Mouse (Mus musculus) E14TG2a.4 (cell line): ENCODE measurements around the gene H2afy2.

Experiments used
- H3K27me3 ChIP-seq: 2 replicates; pipeline ENCODE4 v1.6.1; 2014; ENCODE audit warnings: low read length, control low read depth; ENCODE audit not compliant: insufficient read depth
- H3K36me3 ChIP-seq: 2 replicates; pipeline ENCODE4 v1.6.1; 2014; ENCODE audit warnings: low read length, control low read depth; ENCODE audit not compliant: insufficient read depth
- H3K4me1 ChIP-seq: replicated peaks from 2 replicates; pipeline ENCODE4 v1.6.1; 2014; ENCODE audit warnings: low read depth, low read length, control low read depth
- H3K4me3 ChIP-seq: replicated peaks from 2 replicates; pipeline ENCODE4 v1.5.1; 2014; ENCODE audit warnings: mild to moderate bottlenecking, low read length
- H3K9me3 ChIP-seq: 2 replicates; pipeline ENCODE4 v1.6.1; 2014; ENCODE audit warnings: low read length, control low read depth
- CTCF ChIP-seq: conservative IDR thresholded peaks from 2 replicates; pipeline ENCODE4 v1.5.1; 2014; ENCODE audit warnings: low read length
- NANOG ChIP-seq: IDR thresholded peaks from 2 replicates; pipeline ENCODE4 v1.6.1; 2014; ENCODE audit warnings: borderline replicate concordance, low read length, mixed read lengths
- POU5F1 ChIP-seq: IDR thresholded peaks from 2 replicates; pipeline ENCODE4 v1.6.1; 2014; ENCODE audit warnings: low read length, borderline replicate concordance

H2afy2 gene

DNA sequence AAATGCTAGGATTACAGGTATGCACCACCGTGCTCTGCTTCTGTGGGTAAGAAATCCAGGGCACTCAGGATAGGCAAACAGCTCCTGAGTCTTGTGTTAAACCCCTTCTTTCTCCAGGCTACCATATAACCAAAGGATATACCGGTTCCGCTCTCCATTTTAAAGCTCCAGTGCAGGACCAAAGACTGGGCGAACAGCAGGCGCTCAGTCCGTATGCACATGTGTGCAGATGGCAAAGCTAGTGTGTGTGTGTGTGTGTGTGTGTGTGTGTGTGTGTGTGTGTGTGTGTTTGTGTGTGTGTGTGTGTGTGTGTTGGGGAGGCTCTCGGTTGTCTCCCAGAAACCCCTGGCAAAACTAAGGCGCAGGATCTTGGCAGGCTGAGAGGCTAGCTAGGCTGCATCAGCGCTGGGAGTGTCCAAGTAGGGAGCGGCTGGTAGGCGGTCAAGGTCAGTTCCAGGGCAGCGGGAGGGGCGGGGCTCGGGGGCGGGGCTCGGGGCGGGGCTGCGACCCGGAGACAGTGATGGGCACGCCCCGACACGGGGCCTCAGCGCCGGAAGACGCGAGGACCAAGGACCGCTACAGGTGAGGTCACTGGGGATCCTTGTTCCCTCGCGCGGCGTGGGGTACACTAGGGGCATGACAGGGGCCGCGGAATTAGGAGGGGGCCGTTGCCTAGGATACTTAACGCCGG lies 69.0 kb downstream of the H2afy2 start, which contains the start of gene Aifm2:
TSS of gene Aifm2 (plus strand) at position 493 of the 691 bp plus-strand sequence.
- Histone ChIP-seq H3K36me3 (no peaks in the 10 kb centered on the region), H3K4me1 (peaks cover 17% of the 10 kb centered on the region), H3K4me3 (peak within 1 kb of the TSS; percentile 84), H3K9me3 (no peaks in the 10 kb centered on the region), H3K27me3 (peaks cover 32% of the 10 kb centered on the region)
- no peak for TF ChIP-seq CTCF
- TF ChIP-seq NANOG, result no peak
- TF ChIP-seq POU5F1, result no peak

DNA sequence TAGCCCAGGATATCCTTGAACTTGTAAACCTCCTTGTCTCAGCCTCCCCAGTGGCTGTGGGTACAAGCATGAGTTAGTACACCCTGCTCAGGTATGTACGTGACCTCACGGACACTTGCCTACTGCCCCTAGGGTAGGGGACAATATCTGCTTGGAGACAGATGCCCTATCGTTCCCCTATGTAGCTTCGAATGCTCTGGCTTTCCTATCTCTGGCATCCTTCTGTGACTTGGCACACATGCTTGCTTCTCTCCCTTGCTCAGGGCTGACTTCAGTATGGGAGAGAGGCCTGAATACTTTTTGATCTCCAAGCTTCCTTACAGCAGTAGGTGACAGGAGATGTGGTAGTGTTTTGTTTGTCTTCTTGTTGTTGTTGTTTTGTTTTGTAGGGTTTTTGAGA lies 69.8 kb downstream of the H2afy2 start:
- H3K4me1 ChIP-seq, result peaks cover 17% of the 10 kb centered on the region
- TF ChIP-seq CTCF, result no peak
- TF ChIP-seq POU5F1, result no peak
- TF ChIP-seq NANOG, result no peak

DNA sequence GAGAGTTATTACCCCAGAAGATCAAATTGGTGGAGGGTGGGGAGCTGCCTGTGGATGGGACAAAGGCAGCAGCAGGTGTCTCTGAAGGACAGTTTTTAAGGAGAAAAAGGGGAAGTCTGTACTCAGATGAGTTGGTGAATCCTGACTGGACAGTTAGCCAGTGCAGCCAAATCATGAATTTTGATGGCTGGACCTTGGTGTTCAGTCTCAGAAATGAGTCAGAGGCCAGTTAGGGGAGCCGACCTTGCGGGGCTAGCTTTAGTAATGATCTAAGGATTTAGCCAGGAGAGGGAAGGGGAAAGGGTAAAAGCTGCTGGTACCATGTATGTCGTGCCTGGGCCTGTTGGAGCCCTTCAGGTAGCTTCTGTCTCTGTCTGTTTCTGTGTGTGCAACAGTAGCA lies 70.3 kb downstream of the H2afy2 start:
- no peak overlapping the region for H3K4me3 ChIP-seq
- no peaks in the 10 kb centered on the region for H3K9me3 ChIP-seq
- H3K27me3 ChIP-seq, result peaks cover 32% of the 10 kb centered on the region
- TF ChIP-seq POU5F1 (no peak), CTCF (no peak), NANOG (no peak)
- no peaks in the 10 kb centered on the region for H3K36me3 ChIP-seq
- peaks cover 17% of the 10 kb centered on the region for H3K4me1 ChIP-seq

More for the DNA sequence above, 69.8 kb downstream of the H2afy2 start:
- Histone ChIP-seq H3K27me3 (peaks cover 32% of the 10 kb centered on the region), H3K4me3 (no peak overlapping the region), H3K9me3 (no peaks in the 10 kb centered on the region), H3K36me3 (no peaks in the 10 kb centered on the region)

DNA sequence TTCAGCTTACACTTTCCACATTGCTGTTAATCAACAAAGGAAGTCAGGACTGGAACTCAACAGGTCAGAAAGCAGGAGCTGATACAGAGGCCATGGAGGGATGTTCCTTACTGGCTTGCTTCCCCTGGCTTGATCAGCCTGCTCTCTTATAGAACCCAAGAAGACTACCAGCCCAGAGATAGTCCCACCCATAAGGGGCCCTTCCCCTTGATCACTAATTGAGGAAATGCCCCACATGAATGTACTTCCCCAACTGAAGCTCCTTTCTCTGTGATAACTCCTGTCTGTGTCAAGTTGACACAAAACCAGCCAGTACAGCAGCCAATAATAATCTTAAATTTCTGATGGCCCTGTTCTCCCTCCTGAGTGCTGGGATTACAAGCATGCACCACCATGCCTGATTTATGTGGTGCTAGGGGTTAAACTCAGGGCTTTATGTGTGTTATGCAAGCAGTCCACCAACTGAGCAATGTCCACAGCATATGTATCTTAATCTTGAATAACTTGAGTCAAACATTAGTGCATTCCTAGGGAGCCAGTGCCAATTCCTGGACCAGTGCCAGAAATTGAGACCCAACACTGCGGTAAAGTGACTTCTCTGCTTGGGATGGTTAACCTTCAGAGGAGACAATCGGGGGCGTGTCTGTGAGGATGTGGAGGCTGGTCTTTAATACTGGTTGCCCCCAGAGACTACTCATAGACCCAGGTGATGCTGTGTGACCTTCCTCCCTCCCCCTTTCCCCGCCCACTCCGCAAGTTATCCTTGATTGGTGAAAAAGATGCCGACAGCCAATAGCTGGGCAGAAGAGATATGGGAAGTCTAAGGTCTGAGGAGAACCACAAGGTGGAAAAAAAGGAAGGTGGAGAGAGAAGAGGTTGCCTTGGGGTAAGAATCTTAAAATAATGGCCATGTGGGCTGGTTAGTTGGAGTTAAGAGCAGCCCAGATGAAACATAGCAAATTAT lies 77.3 kb downstream of the H2afy2 start:
- TF ChIP-seq POU5F1, result no peak
- TF ChIP-seq CTCF, result no peak
- no peak for TF ChIP-seq NANOG
- Histone ChIP-seq H3K36me3 (peaks cover 24% of the 10 kb centered on the region), H3K9me3 (no peaks in the 10 kb centered on the region), H3K27me3 (peaks cover 14% of the 10 kb centered on the region), H3K4me1 (peaks cover 7% of the 10 kb centered on the region), H3K4me3 (no peak overlapping the region)

- H3K4me1 ChIP-seq, result peaks cover 12% of the 10 kb centered on the region
- no peaks in the 10 kb centered on the region for H3K27me3 ChIP-seq
- no peak overlapping the region for H3K4me3 ChIP-seq
- no peaks in the 10 kb centered on the region for H3K9me3 ChIP-seq
- TF ChIP-seq NANOG (no peak), POU5F1 (no peak), CTCF (no peak)
- peaks cover 34% of the 10 kb centered on the region for H3K36me3 ChIP-seq
Measured at GRCm38 (mm10) chr10:61704663-61705062, 79.3 kb downstream of the H2afy2 start.

GRCm38 (mm10) chr10:61697028-61697427 lies 86.9 kb downstream of the H2afy2 start:
- H3K9me3 ChIP-seq, result no peaks in the 10 kb centered on the region
- H3K4me1 ChIP-seq, result peaks cover 38% of the 10 kb centered on the region
- TF ChIP-seq CTCF, result no peak
- no peak for TF ChIP-seq NANOG
- no peak for TF ChIP-seq POU5F1
- H3K36me3 ChIP-seq, result peaks cover 58% of the 10 kb centered on the region
- peaks cover 6% of the 10 kb centered on the region for H3K27me3 ChIP-seq
- H3K4me3 ChIP-seq, result peak overlapping the region; percentile 98

- Histone ChIP-seq H3K9me3 (no peaks in the 10 kb centered on the region), H3K36me3 (peaks cover 58% of the 10 kb centered on the region), H3K4me3 (peak overlapping the region; percentile 98), H3K27me3 (peaks cover 6% of the 10 kb centered on the region), H3K4me1 (peaks cover 34% of the 10 kb centered on the region)
- TF ChIP-seq CTCF (no peak), NANOG (no peak), POU5F1 (no peak)
Measured at GRCm38 (mm10) chr10:61696560-61696823, 87.5 kb downstream of the H2afy2 start.

DNA sequence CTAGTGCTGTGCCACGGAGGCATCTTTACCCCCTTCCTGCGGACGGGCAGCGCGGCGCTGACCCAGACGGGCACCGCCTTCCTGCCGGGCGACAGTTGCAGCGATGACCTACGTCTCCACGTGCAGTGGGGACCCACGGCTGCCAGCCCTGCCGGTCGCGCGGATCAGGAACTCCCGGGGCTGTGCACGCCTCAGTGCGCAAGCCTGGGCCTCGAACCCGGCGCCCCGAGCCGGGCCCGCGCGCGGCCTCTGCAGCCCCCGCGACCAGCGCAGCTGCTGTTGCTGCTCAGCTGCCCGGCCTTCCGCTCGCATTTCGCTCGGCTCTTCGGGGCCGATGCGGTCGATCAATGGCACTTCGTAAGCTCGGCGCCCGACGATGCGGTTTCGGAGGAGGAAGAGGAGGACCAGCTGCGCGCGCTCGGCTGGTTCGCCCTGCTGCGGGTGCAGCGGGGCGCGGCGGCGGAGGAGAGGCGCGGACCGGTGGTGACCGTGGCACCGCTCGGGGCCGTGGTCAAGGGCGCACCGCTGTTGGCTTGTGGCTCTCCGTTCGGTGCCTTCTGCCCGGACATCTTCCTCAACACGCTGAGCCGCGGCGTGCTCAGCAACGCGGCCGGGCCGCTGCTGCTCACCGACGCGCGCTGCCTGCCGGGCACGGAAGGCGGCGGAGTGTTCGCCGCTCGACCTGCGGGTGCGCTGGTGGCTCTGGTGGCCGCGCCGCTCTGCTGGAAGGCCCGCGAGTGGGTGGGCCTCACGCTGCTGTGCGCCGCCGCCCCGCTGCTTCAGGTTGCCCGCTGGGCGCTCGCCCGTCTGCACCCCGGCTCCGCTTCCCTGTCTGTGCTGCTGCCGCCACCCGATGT lies 88.0 kb downstream of the H2afy2 start:
- Histone ChIP-seq H3K36me3 (peaks cover 58% of the 10 kb centered on the region), H3K4me1 (peaks cover 34% of the 10 kb centered on the region), H3K9me3 (no peaks in the 10 kb centered on the region), H3K27me3 (peaks cover 6% of the 10 kb centered on the region), H3K4me3 (peak overlapping the region; percentile 98)
- no peak for TF ChIP-seq NANOG
- TF ChIP-seq CTCF, result no peak
- TF ChIP-seq POU5F1, result no peak
